Mouse (Mus musculus) myocyte (in vitro differentiated cells): ENCODE measurements around the gene Nutm2.

Experiments
- CEBPB ChIP-seq: IDR thresholded peaks from 2 replicates; pipeline ENCODE4 v1.6.1; 2011; ENCODE audit warnings: mild to moderate bottlenecking, moderate library complexity; ENCODE audit not compliant: poor library complexity, insufficient read depth, severe bottlenecking
- E2F4 ChIP-seq: IDR thresholded peaks from one replicate; pipeline ENCODE4 v1.6.1; 2011; ENCODE audit warnings: mild to moderate bottlenecking, control low read depth, moderate library complexity; ENCODE audit not compliant: insufficient read depth
- MAX ChIP-seq: IDR thresholded peaks from one replicate; pipeline ENCODE4 v1.6.1; 2011; ENCODE audit warnings: low read depth, mild to moderate bottlenecking, control low read depth
- MYOG ChIP-seq, 3 experiments: IDR thresholded peaks; one replicate each; pipeline ENCODE4 v1.6.1; 2011; ENCODE audit warnings: control low read depth in 2 of 3, low read depth in 2 of 3, mild to moderate bottlenecking in 2 of 3; ENCODE audit not compliant: insufficient read length in 2 of 3, control insufficient read depth in 1 of 3, insufficient read depth in 1 of 3
- POLR2A ChIP-seq: IDR thresholded peaks from one replicate; pipeline ENCODE4 v1.6.1; 2011; ENCODE audit warnings: low read depth, mild to moderate bottlenecking, control low read depth, moderate library complexity; ENCODE audit not compliant: insufficient read length
- POLR2AphosphoS2 ChIP-seq: IDR thresholded peaks from one replicate; pipeline ENCODE4 v1.6.1; 2011; ENCODE audit warnings: low read depth, control low read depth; ENCODE audit not compliant: insufficient read length
- REST ChIP-seq: IDR thresholded peaks from one replicate; pipeline ENCODE4 v1.6.1; 2011; ENCODE audit warnings: mild to moderate bottlenecking, control low read depth, moderate library complexity; ENCODE audit not compliant: insufficient read depth, insufficient read length
- SRF ChIP-seq: IDR thresholded peaks from one replicate; pipeline ENCODE4 v1.6.1; 2011; ENCODE audit warnings: low read depth; ENCODE audit not compliant: control insufficient read depth, insufficient read length
- TCF12 ChIP-seq: IDR thresholded peaks from one replicate; pipeline ENCODE4 v1.6.1; 2011; ENCODE audit warnings: mild to moderate bottlenecking, control low read depth; ENCODE audit not compliant: poor library complexity, insufficient read depth, severe bottlenecking

- TF ChIP-seq E2F4 (no peak), CEBPB (no peak), MYOG (IDR thresholded peaks at IDR 0.05; ENCODE audit: control insufficient read depth in 1 of 3, insufficient read depth in 1 of 3, insufficient read length in 2 of 3, low read depth in 2 of 3) (no peak), MAX (no peak), POLR2A (no peak), SRF (no peak), POLR2AphosphoS2 (no peak), TCF12 (no peak), REST (no peak)
These were observed at the start of gene Nutm2 for GRCm38 (mm10) chr13:50467007-50467406.
